Mouse (Mus musculus) CD4-positive naive resting alpha-beta T cell, adult 76 days (primary cell): ENCODE results near the gene Ahcy. TPM values are rescaled to one million over a fixed set of nuclear protein-coding genes. Genes with fewer than 3 reads are reported as not detected.

Source experiments
- total RNA-seq: library from RNA; stranded (reverse); gene quantifications from one replicate; pipeline ENCODE4 v1.2.4, GENCODE M21; 2023

Gene Ahcy
- total RNA-seq: 27.3 TPM

DNA sequence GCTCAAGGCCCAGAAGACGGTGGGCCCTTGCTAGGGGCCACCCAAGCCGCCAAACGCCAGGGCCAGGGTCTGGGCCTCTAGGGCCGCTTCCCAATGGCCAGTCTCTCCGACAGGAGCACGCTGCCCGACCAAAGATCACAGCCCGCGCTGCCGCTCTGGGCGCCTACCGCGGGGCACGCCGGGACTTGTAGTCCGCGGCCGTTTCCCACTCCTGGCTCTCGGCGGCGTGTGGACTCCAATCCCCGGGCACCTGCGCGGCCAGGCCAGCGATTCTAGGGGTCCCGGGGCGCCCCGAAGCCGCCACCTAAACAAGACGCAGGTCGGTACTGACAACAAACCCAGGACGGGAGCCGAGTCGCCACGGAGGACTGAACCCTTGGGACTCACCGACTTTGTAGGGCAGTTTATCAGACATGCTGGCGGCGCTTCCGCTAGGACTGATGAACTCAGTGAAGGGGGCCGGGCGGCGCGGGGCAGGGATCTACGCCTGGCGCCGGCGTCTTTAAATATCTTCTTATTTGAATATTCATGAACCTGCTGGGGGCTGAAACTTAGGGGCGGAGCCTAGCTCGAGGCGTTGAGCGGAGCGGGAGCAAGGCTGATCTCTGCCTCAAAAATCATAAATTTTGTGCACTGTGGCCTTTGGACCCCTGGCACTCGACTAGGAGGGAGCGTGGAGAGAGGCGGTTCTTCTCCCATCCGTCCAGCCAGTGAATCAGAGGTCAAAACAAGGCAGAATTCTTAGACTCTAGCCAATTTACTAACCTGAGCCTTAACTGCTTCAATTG lies at the start of gene Ahcy:
Gene Ahcy, minus strand, starts transcription at position 520 of the 788 bp plus-strand sequence.

DNA sequence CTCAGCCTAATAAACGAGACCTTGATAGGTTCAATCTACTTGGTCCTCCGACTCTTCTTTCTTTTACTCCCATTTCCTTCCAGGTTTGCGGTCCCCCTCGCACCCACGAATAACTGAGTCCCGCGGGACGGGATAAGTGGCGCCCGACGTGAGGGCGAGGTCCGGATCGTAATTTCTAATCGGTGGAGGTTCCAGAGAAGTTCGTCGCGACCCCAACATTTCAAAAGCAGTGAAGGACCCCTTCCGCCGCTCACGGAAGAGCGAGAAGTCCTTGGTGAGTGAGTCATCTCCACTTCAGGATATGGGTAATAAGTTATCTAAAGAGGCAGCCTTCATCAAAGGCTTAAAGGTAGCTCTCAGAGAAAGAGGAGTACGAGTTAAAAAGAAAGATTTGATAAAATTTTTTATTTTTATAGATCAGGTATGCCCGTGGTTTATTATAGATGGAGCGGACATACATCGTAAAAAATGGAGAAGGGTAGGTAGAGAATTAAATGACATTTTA lies 56.0 kb downstream of the Ahcy start, which contains the start of gene Gm14226:
Gene Gm14226, plus strand, starts transcription at position 16 of the 505 bp plus-strand sequence.

Other genes starting within 250 kb of the Ahcy start
- gene Eif2s2, start 181.6 kb downstream of the Ahcy start, total RNA-seq: 96.8 TPM
- gene Gm14226, start 56.2 kb downstream of the Ahcy start, total RNA-seq: not detected
- 70.1 TPM for gene Itch, start 59.0 kb upstream of the Ahcy start, total RNA-seq
- 86.2 TPM for gene Dynlrb1, start 162.0 kb upstream of the Ahcy start, total RNA-seq
- 35.9 TPM for gene Map1lc3a, start 201.8 kb upstream of the Ahcy start, total RNA-seq